Mouse (Mus musculus): ENCODE data around the gene Rsph3b. TPM values are rescaled to one million over a fixed set of nuclear protein-coding genes. Genes with fewer than 3 reads are reported as not detected.

The Rsph3b gene
- polyA plus RNA-seq, 1 experiment = 25.7 TPM

DNA sequence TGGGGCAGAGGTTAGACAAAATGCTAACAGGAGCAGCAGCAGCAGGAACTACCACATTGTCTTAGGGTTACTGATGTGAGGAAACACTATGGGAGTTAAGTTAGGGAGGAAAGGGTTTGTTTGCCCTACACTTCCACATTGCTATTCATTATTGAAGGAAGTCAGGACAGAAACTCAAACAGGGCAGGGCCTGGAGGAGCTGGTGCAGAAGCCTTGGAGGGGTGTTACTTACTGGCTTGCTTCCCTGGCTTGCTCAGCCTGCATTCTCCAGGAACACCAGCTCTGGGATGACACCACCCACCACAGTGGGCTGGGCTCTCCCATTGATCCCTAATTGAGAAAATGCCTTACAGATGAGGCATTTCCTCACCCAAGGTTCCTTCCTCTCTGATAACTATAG is 79.7 kb downstream of the Rsph3b start:
- Histone ChIP-seq H3K4me1 (ENCODE audit: control insufficient read depth, insufficient read depth, low read length) (peaks cover 11% of the 10 kb centered on the region; the same call in 1 of the 2 replicates), H3K4me3 (replicated peaks; ENCODE audit: extremely low read depth, low read depth, low read length) (no peak overlapping the region)
- no peak for DNase-seq
- TF ChIP-seq POLR2A (IDR thresholded peaks at IDR 0.05; ENCODE audit: borderline replicate concordance, extremely low read depth, low read depth, low read length) (no peak), CTCF (IDR thresholded peaks at IDR 0.05; ENCODE audit: insufficient read depth, low read length) (no peak)

GRCm38 (mm10) chr17:6867740-6868139 is 80.7 kb downstream of the Rsph3b start:
- H3K4me1 ChIP-seq (ENCODE audit: control insufficient read depth, insufficient read depth, low read length) = peaks cover 11% of the 10 kb centered on the region
- 17% methylated on average over 7 of the region's 7 CpGs for whole genome bisulfite sequencing
- no peak overlapping the region for H3K4me3 ChIP-seq (replicated peaks; ENCODE audit: extremely low read depth, low read depth, low read length)

GRCm38 (mm10) chr17:6866576-6866975 is 81.9 kb downstream of the Rsph3b start:
- no peak for DNase-seq
- Histone ChIP-seq H3K4me1 (ENCODE audit: control insufficient read depth, insufficient read depth, low read length) (peaks cover 17% of the 10 kb centered on the region), H3K4me3 (replicated peaks; ENCODE audit: extremely low read depth, low read depth, low read length) (no peak overlapping the region)
- no peak for TF ChIP-seq CTCF (IDR thresholded peaks at IDR 0.05; ENCODE audit: insufficient read depth, low read length)
- no peak for TF ChIP-seq POLR2A (IDR thresholded peaks at IDR 0.05; ENCODE audit: borderline replicate concordance, extremely low read depth, low read depth, low read length)
- 60% methylated on average over 1 of the region's 1 CpGs for WGBS

More at GRCm38 (mm10) chr17:6867740-6868139, 80.7 kb downstream of the Rsph3b start:
- DNase-seq = peak; percentile 40
- TF ChIP-seq CTCF (IDR thresholded peaks at IDR 0.05; ENCODE audit: insufficient read depth, low read length) (no peak), POLR2A (IDR thresholded peaks at IDR 0.05; ENCODE audit: borderline replicate concordance, extremely low read depth, low read depth, low read length) (no peak)

DNA sequence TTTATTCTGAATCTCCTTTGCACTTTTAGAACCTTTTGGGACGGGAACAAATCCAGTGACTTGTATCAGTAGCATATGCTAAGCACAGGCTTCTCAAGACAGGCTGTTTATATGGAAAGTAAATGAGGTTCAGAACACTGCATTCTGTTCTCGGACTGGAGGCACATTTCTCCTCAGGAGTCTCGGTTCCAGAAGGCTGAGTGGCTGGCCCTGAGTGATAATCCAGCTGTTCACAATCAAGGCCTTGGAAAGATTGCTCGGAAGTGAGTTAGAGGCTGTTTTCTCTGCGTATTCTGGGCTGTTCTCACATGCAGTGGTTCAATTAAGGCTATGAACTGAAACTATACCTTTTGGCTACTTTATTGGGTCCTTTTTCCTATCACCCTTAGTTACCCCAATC is 82.9 kb downstream of the Rsph3b start:
- WGBS = 67% methylated on average over 5 of the region's 5 CpGs
- no peak for TF ChIP-seq CTCF (IDR thresholded peaks at IDR 0.05; ENCODE audit: insufficient read depth, low read length)
- no peak for TF ChIP-seq POLR2A (IDR thresholded peaks at IDR 0.05; ENCODE audit: borderline replicate concordance, extremely low read depth, low read depth, low read length)

GRCm38 (mm10) chr17:6864869-6865268 is 83.6 kb downstream of the Rsph3b start:
- no peak overlapping the region for H3K4me3 ChIP-seq (replicated peaks; ENCODE audit: extremely low read depth, low read depth, low read length)
- peaks cover 22% of the 10 kb centered on the region for H3K4me1 ChIP-seq (ENCODE audit: control insufficient read depth, insufficient read depth, low read length)
- WGBS = 69% methylated on average over 13 of the region's 13 CpGs
- DNase-seq = no peak
- no peak for TF ChIP-seq CTCF (IDR thresholded peaks at IDR 0.05; ENCODE audit: insufficient read depth, low read length)
- TF ChIP-seq POLR2A (IDR thresholded peaks at IDR 0.05; ENCODE audit: borderline replicate concordance, extremely low read depth, low read depth, low read length) = no peak

More for the DNA sequence above, 82.9 kb downstream of the Rsph3b start:
- no peak for DNase-seq
- Histone ChIP-seq H3K4me1 (ENCODE audit: control insufficient read depth, insufficient read depth, low read length) (peaks cover 22% of the 10 kb centered on the region), H3K4me3 (replicated peaks; ENCODE audit: extremely low read depth, low read depth, low read length) (no peak overlapping the region)

DNA sequence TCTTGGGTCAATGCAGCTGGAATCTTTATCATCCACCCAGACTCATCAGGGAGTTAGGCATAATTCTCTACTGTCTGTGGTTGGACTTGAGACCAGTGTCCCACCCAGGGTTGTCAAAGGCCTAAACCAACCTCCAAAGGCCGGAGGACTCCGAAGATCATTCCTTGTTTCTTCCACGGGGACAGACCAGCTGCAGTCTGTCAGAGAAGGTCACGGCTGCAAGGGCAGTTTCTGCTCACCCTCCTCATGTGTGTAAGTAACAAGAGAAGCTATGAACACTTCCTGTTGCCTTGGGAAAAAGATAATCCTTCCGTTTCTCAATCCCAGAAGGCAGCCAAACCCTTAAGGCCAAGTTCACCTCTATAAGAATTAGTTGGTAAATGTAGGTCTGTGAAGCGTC is 85.0 kb downstream of the Rsph3b start:
- TF ChIP-seq CTCF (IDR thresholded peaks at IDR 0.05; ENCODE audit: insufficient read depth, low read length) (no peak), POLR2A (IDR thresholded peaks at IDR 0.05; ENCODE audit: borderline replicate concordance, extremely low read depth, low read depth, low read length) (no peak)
- WGBS = 68% methylated on average over 6 of the region's 6 CpGs
- DNase-seq = no peak
- Histone ChIP-seq H3K4me3 (replicated peaks; ENCODE audit: extremely low read depth, low read depth, low read length) (no peak overlapping the region), H3K4me1 (ENCODE audit: control insufficient read depth, insufficient read depth, low read length) (peaks cover 18% of the 10 kb centered on the region)

GRCm38 (mm10) chr17:6862040-6862780 is 86.3 kb downstream of the Rsph3b start:
- H3K4me1 ChIP-seq (ENCODE audit: control insufficient read depth, insufficient read depth, low read length) = peaks cover 11% of the 10 kb centered on the region
- WGBS = 75% methylated on average over 12 of the region's 12 CpGs
- TF ChIP-seq CTCF (IDR thresholded peaks at IDR 0.05; ENCODE audit: insufficient read depth, low read length) = no peak
- no peak for TF ChIP-seq POLR2A (IDR thresholded peaks at IDR 0.05; ENCODE audit: borderline replicate concordance, extremely low read depth, low read depth, low read length)
- no peak overlapping the region for H3K4me3 ChIP-seq (replicated peaks; ENCODE audit: extremely low read depth, low read depth, low read length)
- DNase-seq = no peak

DNA sequence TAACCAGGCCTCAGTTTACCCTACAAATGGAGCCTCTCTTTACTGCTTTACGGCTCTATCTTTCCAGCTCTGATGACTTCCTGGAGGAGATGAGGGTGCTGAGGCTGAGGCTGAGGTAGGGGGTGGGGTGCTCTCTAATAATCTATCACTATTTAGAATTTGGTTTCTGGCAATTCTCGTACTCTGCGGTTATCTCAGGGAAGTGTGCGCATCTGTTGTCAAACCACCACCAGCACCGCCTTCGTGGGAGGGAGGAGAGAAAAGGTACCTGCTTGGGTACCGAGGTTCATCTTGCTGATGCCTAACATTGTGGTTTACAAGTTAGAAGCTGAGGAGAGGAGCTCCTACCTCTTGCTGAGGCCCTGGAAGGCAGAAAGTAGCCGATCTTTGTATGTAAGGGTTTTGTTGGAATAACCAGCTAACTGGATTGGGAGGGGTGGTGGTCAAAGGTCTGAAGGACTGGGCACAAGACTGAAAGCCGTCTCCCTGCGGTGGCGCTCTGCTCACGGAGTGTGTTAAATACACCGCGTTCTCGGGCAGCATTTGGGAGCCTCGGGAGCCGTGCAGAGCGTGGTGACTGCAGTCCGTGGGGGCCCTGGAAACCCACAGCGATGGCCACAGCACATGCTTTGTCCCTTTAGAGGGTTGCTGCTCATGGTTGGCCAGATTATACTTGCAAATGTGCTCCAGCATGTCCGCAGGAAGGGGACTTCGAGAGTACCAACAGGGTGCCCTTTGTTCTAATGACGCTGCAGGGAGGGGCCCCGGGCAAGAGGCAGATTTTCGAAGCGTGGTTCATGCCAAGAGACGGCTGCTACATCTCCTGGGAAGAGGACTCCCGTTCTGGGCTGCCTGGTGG is 87.1 kb downstream of the Rsph3b start:
- TF ChIP-seq POLR2A (IDR thresholded peaks at IDR 0.05; ENCODE audit: borderline replicate concordance, extremely low read depth, low read depth, low read length) = 0 out of 2 replicates have a peak, but pooled peaks have one; percentile 10
- no peak for TF ChIP-seq CTCF (IDR thresholded peaks at IDR 0.05; ENCODE audit: insufficient read depth, low read length)
- DNase-seq = peak; percentile 60
- H3K4me3 ChIP-seq (replicated peaks; ENCODE audit: extremely low read depth, low read depth, low read length) = peak overlapping the region; percentile 25
- 17% methylated on average over 28 of the region's 28 CpGs for WGBS
- peaks cover 10% of the 10 kb centered on the region for H3K4me1 ChIP-seq (ENCODE audit: control insufficient read depth, insufficient read depth, low read length)

DNA sequence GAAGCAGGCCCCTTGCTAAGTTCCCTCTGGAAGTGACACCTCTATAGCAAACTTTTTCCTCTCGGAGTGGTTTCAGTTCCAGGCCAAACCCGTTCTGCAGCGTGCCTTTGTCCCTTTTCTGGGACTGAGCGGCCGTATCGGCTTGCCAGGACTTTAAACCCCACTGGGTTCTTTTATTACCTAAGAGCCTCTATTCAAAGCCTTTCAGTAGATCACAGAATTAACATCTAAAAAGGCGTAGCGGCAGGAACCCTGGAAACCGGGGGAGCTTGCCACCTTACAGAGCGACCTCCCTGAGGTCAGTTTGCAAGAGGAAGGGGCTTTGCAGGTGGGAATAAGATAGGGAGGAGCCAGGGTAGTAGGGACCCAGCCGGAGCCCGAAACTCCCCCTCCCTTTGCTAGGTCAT is 88.0 kb downstream of the Rsph3b start:
- TF ChIP-seq CTCF (IDR thresholded peaks at IDR 0.05; ENCODE audit: insufficient read depth, low read length) (no peak), POLR2A (IDR thresholded peaks at IDR 0.05; ENCODE audit: borderline replicate concordance, extremely low read depth, low read depth, low read length) (no peak)
- WGBS = 55% methylated on average over 12 of the region's 12 CpGs
- DNase-seq = peak; percentile 32
- Histone ChIP-seq H3K4me3 (replicated peaks; ENCODE audit: extremely low read depth, low read depth, low read length) (no peak overlapping the region), H3K4me1 (ENCODE audit: control insufficient read depth, insufficient read depth, low read length) (peaks cover 10% of the 10 kb centered on the region)

Data from lung, adult 2 months (tissue).